Mouse (Mus musculus): ENCODE results near the gene Tex48.

- no peak for TF ChIP-seq CTCF (conservative IDR thresholded peaks at IDR 0.05; ENCODE audit: low read length)
- TF ChIP-seq NANOG (IDR thresholded peaks at IDR 0.05; ENCODE audit: borderline replicate concordance, low read length) = no peak
Measured at GRCm38 (mm10) chr4:63621861-63622260, 367 bp downstream of the Tex48 start.

Measured in E14TG2a.4 (cell line).